In genomic region chr11:106374559-106374958, GRCm38 (mm10) we compare ENCODE assay signal across 13 mouse cellular contexts. TPM values are rescaled to one million over a fixed set of nuclear protein-coding genes. Genes with fewer than 3 reads are reported as not detected.
DNase-seq lines count a peak whose midpoint lies in the region; ATAC-seq and TF ChIP-seq lines count a peak whose summit lies in the region.
"Had no signal": no experiment of that assay in that cellular context is flagged by ENCODE, and none has a peak within 500 bp of the region (broad histone marks: within the 10 kb centered on the region; RNA-seq: fewer than 3 reads in every experiment).

No protein-coding gene starts in this region.

- no peak for TF ChIP-seq CTCF in intestine, postnatal 0 days (IDR thresholded peaks at IDR 0.05; ENCODE audit: low read depth)

- H3K9ac ChIP-seq in hindbrain, embryonic 11.5 days (ENCODE audit: low read depth, low read length) = no peak overlapping the region
- H3K9ac ChIP-seq in embryonic facial prominence, embryonic 12.5 days = no peak overlapping the region
- H3K9ac ChIP-seq in intestine, postnatal 0 days (ENCODE audit: low read depth, low read length) = no peak overlapping the region
- H3K9ac ChIP-seq: forebrain, embryonic 13.5 days; midbrain, embryonic 15.5 days had no signal

- H3K4me3 ChIP-seq in hindbrain, embryonic 10.5 days = no peak overlapping the region
- no peak overlapping the region for H3K4me3 ChIP-seq in hindbrain, embryonic 11.5 days (ENCODE audit: low read depth, low read length)
- H3K4me3 ChIP-seq in embryonic facial prominence, embryonic 12.5 days = no peak overlapping the region
- no peak overlapping the region for H3K4me3 ChIP-seq in intestine, postnatal 0 days (ENCODE audit: low read depth, low read length)
- H3K4me3 ChIP-seq: forebrain, embryonic 13.5 days; midbrain, embryonic 15.5 days had no signal

- no peaks in the 10 kb centered on the region for H3K9me3 ChIP-seq in hindbrain, embryonic 10.5 days
- no peaks in the 10 kb centered on the region for H3K9me3 ChIP-seq in hindbrain, embryonic 11.5 days (ENCODE audit: control insufficient read depth, low read length)
- H3K9me3 ChIP-seq in embryonic facial prominence, embryonic 12.5 days = no peaks in the 10 kb centered on the region
- H3K9me3 ChIP-seq in intestine, postnatal 0 days (ENCODE audit: control insufficient read depth) = no peaks in the 10 kb centered on the region
- H3K9me3 ChIP-seq: forebrain, embryonic 13.5 days; midbrain, embryonic 15.5 days had no signal

- H3K27ac ChIP-seq in hindbrain, embryonic 10.5 days = peak overlapping the region; percentile 45; the same call in 1 of the 2 replicates
- no peak overlapping the region for H3K27ac ChIP-seq in hindbrain, embryonic 11.5 days (ENCODE audit: low read depth, low read length)
- H3K27ac ChIP-seq in embryonic facial prominence, embryonic 12.5 days = 0 out of 2 replicates have a peak overlapping the region, but pooled peaks have one; percentile 46
- no peak overlapping the region; the same call in 1 of the 2 replicates for H3K27ac ChIP-seq in intestine, postnatal 0 days (ENCODE audit: low read depth, low read length)
- H3K27ac ChIP-seq: forebrain, embryonic 13.5 days; midbrain, embryonic 15.5 days had no signal

- ATAC-seq in hindbrain, embryonic 11.5 days (ENCODE audit: low FRiP score) = no peak
- ATAC-seq in embryonic facial prominence, embryonic 12.5 days (ENCODE audit: insufficient number of reproducible peaks, insufficient read depth, low FRiP score, low TSS enrichment) = no peak
- ATAC-seq in intestine, postnatal 0 days = peak; percentile 53
- ATAC-seq: forebrain, embryonic 13.5 days; midbrain, embryonic 15.5 days had no signal

- no peak for DNase-seq in hindbrain, embryonic 10.5 days (ENCODE audit: low spot score)
- DNase-seq in hindbrain, embryonic 11.5 days (ENCODE audit: low spot score) = no peak
- peak; percentile 63 to 82 for DNase-seq in thymus, adult 18-20 months
- DNase-seq in layer of hippocampus, postnatal 25 days (ENCODE audit: extremely low spot score in 1 of 2, low spot score in 1 of 2) = no peak
- DNase-seq in spleen, postnatal 10 days (ENCODE audit: low spot score in 2 of 2) = no peak
- DNase-seq: heart, postnatal 4 days had no signal

- H3K4me2 ChIP-seq in hindbrain, embryonic 11.5 days (replicated peaks; ENCODE audit: low read depth, low read length) = no peak overlapping the region
- no peak overlapping the region for H3K4me2 ChIP-seq in embryonic facial prominence, embryonic 12.5 days (replicated peaks)
- H3K4me2 ChIP-seq in intestine, postnatal 0 days (replicated peaks; ENCODE audit: low read depth) = no peak overlapping the region
- H3K4me2 ChIP-seq: forebrain, embryonic 13.5 days; midbrain, embryonic 15.5 days had no signal

- no peaks in the 10 kb centered on the region for H3K27me3 ChIP-seq in hindbrain, embryonic 10.5 days (ENCODE audit: insufficient read depth, poor library complexity, severe bottlenecking)
- H3K27me3 ChIP-seq in hindbrain, embryonic 11.5 days (ENCODE audit: control insufficient read depth, insufficient read depth, low read length) = no peaks in the 10 kb centered on the region
- no peaks in the 10 kb centered on the region for H3K27me3 ChIP-seq in embryonic facial prominence, embryonic 12.5 days
- H3K27me3 ChIP-seq in intestine, postnatal 0 days (replicated peaks; ENCODE audit: control insufficient read depth, insufficient read depth, low read length) = no peaks in the 10 kb centered on the region
- H3K27me3 ChIP-seq: forebrain, embryonic 13.5 days; midbrain, embryonic 15.5 days had no signal

- no peaks in the 10 kb centered on the region for H3K36me3 ChIP-seq in hindbrain, embryonic 10.5 days
- no peaks in the 10 kb centered on the region for H3K36me3 ChIP-seq in hindbrain, embryonic 11.5 days (ENCODE audit: control insufficient read depth, insufficient read depth, low read length)
- no peaks in the 10 kb centered on the region for H3K36me3 ChIP-seq in embryonic facial prominence, embryonic 12.5 days
- H3K36me3 ChIP-seq in intestine, postnatal 0 days (ENCODE audit: control insufficient read depth, insufficient read depth) = no peaks in the 10 kb centered on the region
- H3K36me3 ChIP-seq: midbrain, embryonic 15.5 days had no signal

- H3K4me1 ChIP-seq in hindbrain, embryonic 10.5 days (replicated peaks) = peaks cover 13% of the 10 kb centered on the region
- H3K4me1 ChIP-seq in hindbrain, embryonic 11.5 days (replicated peaks; ENCODE audit: control insufficient read depth, insufficient read depth, low read length) = no peaks in the 10 kb centered on the region
- peaks cover 12% of the 10 kb centered on the region; the same call in 1 of the 2 replicates for H3K4me1 ChIP-seq in embryonic facial prominence, embryonic 12.5 days
- 0 out of 2 replicates have a peak, but pooled peaks cover 3% of the 10 kb centered on the region for H3K4me1 ChIP-seq in intestine, postnatal 0 days (replicated peaks; ENCODE audit: control insufficient read depth, insufficient read depth, low read length)
- H3K4me1 ChIP-seq: forebrain, embryonic 13.5 days; midbrain, embryonic 15.5 days had no signal

- WGBS in hindbrain, embryonic 10.5 days = 54% methylated on average over 9 of the region's 9 CpGs
- WGBS in hindbrain, embryonic 11.5 days = 46% methylated on average over 9 of the region's 9 CpGs
- WGBS in embryonic facial prominence, embryonic 12.5 days = 46% methylated on average over 9 of the region's 9 CpGs
- 22% methylated on average over 9 of the region's 9 CpGs for WGBS in intestine, postnatal 0 days

RNA-seq across cellular contexts. Expression of gene Prr29, which starts 9.3 kb away (rescaled TPM):
- polyA plus RNA-seq in hindbrain, embryonic 10.5 days (2016; fragmentation: Nextera tagmentation; extraction: Ambion mirVana) = not detected in 2 replicates
- not detected in 2 replicates for polyA plus RNA-seq in hindbrain, embryonic 11.5 days (2014; fragmentation: Nextera tagmentation; extraction: Ambion mirVana)
- not detected in 2 replicates for polyA plus RNA-seq in embryonic facial prominence, embryonic 12.5 days (2016; fragmentation: Nextera tagmentation; extraction: Ambion mirVana)
- 0.52 and 0.97 TPM in 2 replicates for polyA plus RNA-seq in intestine, postnatal 0 days (2015; fragmentation: Nextera tagmentation; extraction: Ambion mirVana)
- not detected for total RNA-seq in layer of hippocampus, postnatal 25 days (2021)
- total RNA-seq: common myeloid progenitor, adult 5-6 weeks; liver, adult 2 months; neutrophil, adult 5-6 weeks had no signal
- polyA plus RNA-seq: forebrain, embryonic 13.5 days; midbrain, embryonic 15.5 days had no signal

RNA-seq across cellular contexts. Expression of gene Icam2, which starts 13.3 kb away (rescaled TPM):
- 16.9 and 17.2 TPM in 2 replicates for polyA plus RNA-seq in hindbrain, embryonic 10.5 days (2016; fragmentation: Nextera tagmentation; extraction: Ambion mirVana)
- polyA plus RNA-seq in hindbrain, embryonic 11.5 days (2014; fragmentation: Nextera tagmentation; extraction: Ambion mirVana) = 17.0 and 19.1 TPM in 2 replicates
- polyA plus RNA-seq in embryonic facial prominence, embryonic 12.5 days (2016; fragmentation: Nextera tagmentation; extraction: Ambion mirVana) = 23.9 and 29.8 TPM in 2 replicates
- polyA plus RNA-seq in intestine, postnatal 0 days (2015; fragmentation: Nextera tagmentation; extraction: Ambion mirVana) = 14.2 and 15.4 TPM in 2 replicates
- 1 to 10 TPM; 2.8 to 3.3 TPM for total RNA-seq in layer of hippocampus, postnatal 25 days (2021)

RNA-seq across cellular contexts. Expression of gene Scn4a, which starts 21.5 kb away (rescaled TPM):
- 0.05 TPM in 2 replicates for polyA plus RNA-seq in hindbrain, embryonic 10.5 days (2016; fragmentation: Nextera tagmentation; extraction: Ambion mirVana)
- 0.05 TPM in 1 of 2 replicates, not detected in the other for polyA plus RNA-seq in hindbrain, embryonic 11.5 days (2014; fragmentation: Nextera tagmentation; extraction: Ambion mirVana)
- polyA plus RNA-seq in embryonic facial prominence, embryonic 12.5 days (2016; fragmentation: Nextera tagmentation; extraction: Ambion mirVana) = 0.05 and 0.09 TPM in 2 replicates
- polyA plus RNA-seq in intestine, postnatal 0 days (2015; fragmentation: Nextera tagmentation; extraction: Ambion mirVana) = 0.01 TPM in 1 of 2 replicates, not detected in the other
- under 1 TPM in 1 of 2 experiments, not detected in 1; 0.05 TPM for total RNA-seq in layer of hippocampus, postnatal 25 days (2021)
- polyA plus RNA-seq: forebrain, embryonic 13.5 days; midbrain, embryonic 15.5 days had no signal

RNA-seq across cellular contexts. Expression of gene Cd79b, which starts 60.0 kb away (rescaled TPM):
- polyA plus RNA-seq in hindbrain, embryonic 10.5 days (2016; fragmentation: Nextera tagmentation; extraction: Ambion mirVana) = 0.90 and 2.0 TPM in 2 replicates
- polyA plus RNA-seq in hindbrain, embryonic 11.5 days (2014; fragmentation: Nextera tagmentation; extraction: Ambion mirVana) = 0.91 and 1.9 TPM in 2 replicates
- 1.5 and 1.7 TPM in 2 replicates for polyA plus RNA-seq in embryonic facial prominence, embryonic 12.5 days (2016; fragmentation: Nextera tagmentation; extraction: Ambion mirVana)
- polyA plus RNA-seq in intestine, postnatal 0 days (2015; fragmentation: Nextera tagmentation; extraction: Ambion mirVana) = 1.3 and 1.5 TPM in 2 replicates
- under 1 TPM in 1 of 2 experiments, not detected in 1; 0.31 TPM for total RNA-seq in layer of hippocampus, postnatal 25 days (2021)

Comparison
In these comparisons a context has a peak if more than half of its experiments do, and no peak if none do; other contexts are left out.
1. H3K27ac ChIP-seq: peak in hindbrain, embryonic 10.5 days (single experiment) and embryonic facial prominence, embryonic 12.5 days (single experiment); none in hindbrain, embryonic 11.5 days (single experiment) and intestine, postnatal 0 days (single experiment).
2. DNase-seq: peak in thymus, adult 18-20 months (2 of 2); none in hindbrain, embryonic 10.5 days (single experiment), hindbrain, embryonic 11.5 days (single experiment), layer of hippocampus, postnatal 25 days (0 of 2) and spleen, postnatal 10 days (0 of 2).